Mouse (Mus musculus) spleen, adult 18-20 months (tissue): Measurements from ENCODE around the gene Strap.
"Not testable (repeated sequence)": the region's sequence is repeated elsewhere in the genome, so short reads cannot be mapped to it uniquely, and the experiment has no call there.

Experiments
- DNase-seq, 2 experiments: peaks; one replicate each; pipeline ENCODE4 v3.0.0; 2022; ENCODE audit warnings: mixed read lengths in 2 of 2

The Strap gene

DNA sequence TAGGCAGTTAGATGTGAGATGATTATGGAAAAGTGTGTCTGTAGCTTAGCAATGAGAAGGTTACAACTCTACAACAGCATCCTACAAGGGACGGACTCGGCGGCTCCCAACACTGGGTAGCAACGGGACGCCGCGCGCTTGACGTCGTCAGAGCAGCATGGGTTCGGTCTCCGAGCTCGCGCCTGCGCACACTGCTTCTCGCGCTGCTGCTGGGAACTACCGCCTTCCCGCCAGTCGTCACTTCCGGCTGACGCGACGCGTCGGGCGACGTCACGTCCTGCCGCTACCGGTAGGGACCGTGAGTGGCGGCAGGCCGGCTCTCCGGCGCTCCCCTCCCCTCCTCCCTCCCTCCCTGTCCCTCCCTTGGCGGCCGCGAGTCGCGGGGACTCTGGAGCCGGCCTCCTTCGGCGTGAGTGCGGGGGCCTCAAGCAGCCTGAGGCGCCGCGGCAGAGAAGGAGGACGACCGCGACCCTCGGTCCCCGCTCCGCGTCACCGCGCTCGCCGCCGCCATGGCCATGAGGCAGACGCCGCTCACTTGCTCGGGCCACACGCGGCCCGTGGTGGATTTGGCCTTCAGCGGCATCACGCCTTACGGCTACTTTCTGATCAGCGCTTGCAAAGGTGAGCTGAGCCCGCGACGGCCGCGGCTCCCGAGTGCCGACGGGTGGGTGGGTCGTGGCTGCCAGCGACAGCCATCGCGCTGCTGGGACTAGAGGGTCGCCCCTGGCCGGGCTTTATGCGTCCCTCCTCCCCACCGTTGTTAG lies at the start of gene Strap:
Gene Strap, plus strand, starts transcription at position 233 of the 764 bp plus-strand sequence.
- DNase-seq, result peak; percentile 87 to 90

DNA sequence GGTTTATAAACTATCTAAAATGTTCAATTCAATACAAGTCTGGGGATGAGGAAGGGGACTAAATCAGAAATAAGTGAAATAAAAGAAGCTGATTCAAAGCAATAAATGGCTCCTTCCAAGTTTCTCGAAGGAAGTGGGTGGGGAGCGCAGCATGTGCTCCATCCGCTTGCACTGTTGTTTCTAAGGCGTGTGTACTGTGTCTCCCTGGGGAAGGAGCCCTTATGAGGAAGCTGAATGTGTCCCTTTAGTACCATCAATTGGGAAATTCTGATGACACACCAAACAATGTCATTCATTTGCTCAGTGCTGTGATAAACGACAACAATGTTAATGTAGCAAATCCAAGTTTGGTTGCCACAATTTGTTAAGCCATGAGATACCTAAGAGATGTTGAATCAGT lies 47.2 kb upstream of the Strap start:
- no peak for DNase-seq

DNA sequence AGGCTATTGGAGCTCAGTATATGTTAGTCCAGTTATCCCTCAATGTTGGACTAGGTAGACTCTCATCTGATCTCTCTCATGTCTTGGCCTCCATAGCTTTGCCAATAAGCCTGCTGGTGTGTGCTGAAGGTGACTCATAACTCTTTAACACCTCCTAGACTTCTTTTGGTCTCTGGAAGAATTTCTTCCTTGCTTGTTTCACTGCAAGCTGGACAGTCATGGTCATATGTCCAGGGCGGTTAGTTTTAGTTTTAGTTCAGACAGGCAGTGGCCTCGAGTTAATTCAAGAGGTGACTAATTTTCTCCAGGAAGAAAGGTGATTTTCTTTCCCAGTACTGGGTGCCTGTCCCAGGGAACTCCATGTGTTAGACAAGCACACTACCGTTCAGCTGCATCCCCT lies 46.8 kb upstream of the Strap start:
- no peak for DNase-seq

DNA sequence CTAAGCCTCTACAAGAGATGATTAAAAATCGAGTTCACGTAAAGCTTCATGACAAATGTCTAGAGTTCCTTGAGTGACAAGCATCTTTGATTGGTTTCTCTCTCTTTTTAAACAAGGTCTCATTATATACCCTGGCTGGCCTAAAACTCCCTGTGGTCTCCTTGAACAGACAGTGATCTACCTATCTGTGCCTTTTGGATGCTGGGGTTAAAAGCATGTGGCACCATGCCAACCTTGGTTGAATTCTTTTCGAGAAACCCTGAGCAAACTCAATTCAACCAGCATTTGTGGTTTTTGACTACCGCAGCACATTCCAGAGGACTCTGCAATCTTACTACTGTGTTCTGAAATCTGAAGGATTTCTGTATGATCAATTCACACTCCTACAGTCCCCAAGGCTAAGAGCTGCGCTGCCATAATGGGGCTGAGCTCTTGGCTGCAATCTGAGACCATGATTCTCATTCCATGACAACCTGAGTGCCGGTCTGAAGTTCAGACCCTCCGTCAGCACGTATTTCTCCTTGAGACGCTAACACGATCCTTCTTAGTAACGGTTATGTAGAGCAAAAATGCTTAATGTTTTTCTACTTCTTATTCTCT lies 46.3 kb upstream of the Strap start:
- DNase-seq, result no peak

DNA sequence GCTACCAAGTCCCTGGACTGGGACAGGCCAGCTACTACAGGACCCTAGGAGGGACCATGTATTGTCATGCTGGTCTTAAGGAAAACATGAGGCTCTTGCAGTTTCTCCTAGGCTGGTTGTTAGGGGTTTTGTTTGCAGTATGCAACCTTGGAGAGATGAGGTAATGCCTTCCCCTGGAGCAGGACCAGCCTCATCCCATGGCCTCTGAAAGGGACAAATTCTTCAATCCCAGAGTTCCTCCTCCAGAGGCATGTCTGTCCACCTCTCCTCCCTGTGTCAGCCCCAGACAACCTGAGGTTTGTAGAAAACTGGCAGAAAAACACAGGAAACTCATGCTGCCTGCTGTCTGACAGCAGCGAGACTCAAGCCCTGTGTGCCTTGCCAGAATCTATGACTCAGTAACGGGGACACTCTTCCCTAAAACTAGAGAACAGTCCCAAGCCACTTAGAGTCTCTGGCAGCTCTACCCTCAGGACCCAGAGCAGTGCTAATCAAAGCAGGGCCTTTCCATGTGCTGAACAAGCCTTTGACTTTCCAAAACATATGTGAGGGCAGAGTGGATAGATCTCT lies 44.2 kb upstream of the Strap start:
- DNase-seq, result no peak

DNA sequence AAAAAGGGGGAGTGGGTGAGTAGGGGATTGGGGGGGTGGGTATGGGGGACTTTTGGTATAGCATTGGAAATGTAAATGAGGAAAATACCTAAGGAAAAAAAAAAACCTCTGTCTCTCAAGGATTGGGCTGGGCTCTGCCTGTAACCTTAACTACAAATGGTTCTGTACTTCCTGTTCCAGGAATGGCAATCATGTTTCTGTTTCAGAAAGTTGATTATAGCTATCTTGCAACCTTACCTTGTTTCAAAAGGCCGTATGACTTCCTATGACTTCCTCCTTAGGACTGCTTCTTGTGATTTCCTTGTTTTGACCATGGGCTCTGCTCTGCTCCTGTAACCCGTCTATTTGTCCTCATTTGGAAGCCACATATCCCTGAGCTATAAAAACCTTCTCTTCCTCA lies 40.6 kb upstream of the Strap start:
- DNase-seq, result no peak

DNA sequence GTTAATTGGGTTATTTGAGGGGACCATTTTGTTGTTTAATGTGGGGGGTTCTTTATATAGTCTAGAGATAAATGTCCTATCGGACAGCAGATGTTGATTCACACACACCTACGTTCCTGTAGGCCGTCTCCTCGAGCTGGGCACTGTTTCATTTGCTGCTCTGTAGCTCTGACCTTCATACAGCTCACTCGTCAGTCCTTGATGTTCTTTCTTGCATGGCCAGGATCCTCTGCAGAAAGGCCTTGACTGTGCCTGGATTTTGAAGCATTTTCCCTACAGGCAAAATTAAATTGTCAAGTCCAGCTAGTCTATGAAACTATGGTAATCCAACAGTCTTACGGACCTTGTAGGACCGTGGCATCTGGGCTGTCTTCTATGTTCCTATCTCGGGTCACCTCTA lies 39.8 kb upstream of the Strap start:
- no peak for DNase-seq

DNA sequence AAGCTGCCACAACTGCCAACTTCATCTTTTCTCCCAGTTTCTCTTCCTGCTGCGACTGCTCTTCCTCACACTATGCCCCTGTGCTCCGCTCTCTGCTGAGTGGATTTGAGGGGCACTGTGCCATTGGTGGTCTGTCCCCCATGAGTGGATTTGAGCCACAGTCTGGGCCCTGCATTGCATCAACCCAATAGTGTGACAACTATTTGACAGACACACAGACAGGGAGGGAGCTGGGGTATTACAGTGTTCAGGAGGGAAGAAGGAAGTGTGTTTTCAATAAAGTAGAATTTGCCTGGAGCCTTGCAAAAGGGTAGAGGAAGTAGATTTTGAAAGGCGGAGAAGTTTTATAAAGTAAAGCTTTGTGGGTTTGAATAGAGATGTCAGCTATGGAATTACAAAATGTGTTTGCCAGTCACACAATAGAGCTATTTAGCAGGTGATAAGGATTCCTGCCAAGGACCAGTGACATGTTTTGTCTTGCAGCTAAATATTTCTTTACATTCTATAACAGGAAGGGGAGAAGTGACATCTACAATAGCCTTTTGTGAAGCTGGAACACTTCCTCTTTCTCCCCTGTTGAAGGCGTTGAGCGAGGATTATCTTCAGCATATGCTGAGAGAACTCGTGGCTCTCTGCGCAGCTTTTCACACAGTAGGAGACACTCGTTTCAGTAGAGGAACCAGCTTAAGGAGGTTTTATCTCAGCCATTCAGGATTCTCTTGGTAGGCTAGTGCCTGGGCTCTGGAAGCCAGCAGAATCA lies 38.3 kb upstream of the Strap start:
- DNase-seq, result no peak

DNA sequence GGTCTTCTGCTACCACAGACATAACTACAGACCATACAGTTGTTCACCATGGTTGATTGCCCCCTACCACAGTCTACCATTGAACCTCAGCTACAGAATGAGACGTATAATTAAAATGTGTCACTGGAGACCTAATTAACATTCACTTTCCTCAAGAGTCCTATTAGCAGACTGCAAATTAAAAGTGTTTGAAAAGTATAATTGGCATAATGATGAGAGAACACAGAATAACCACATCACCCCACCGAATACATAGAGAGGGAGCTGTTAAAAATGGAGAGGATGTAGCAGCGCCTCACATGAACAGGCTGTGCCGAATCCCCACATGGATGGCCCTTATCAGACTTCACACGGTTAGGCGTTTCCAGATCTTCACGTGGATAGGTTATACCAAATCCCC lies 35.4 kb upstream of the Strap start:
- DNase-seq, result no peak

DNA sequence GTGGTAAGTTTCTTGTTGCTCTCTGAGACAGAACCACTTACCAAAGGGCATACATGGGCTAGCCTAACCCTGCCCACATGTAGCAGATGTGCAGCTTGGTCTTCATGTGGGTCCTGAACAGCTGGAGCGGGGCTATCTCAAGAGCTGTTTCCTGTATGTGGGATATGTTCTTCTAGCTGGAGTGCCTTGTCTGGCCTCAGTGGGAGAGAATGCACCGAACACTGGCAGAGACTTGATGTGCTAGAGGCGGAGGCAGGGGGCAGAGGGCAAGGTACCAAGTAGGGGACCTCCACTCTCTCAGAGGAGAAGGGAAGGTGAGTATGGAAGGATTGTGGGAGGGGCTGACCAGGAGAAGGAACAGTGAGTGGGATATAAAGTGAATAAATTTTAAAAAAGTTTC lies 32.7 kb upstream of the Strap start:
- DNase-seq, result no peak

DNA sequence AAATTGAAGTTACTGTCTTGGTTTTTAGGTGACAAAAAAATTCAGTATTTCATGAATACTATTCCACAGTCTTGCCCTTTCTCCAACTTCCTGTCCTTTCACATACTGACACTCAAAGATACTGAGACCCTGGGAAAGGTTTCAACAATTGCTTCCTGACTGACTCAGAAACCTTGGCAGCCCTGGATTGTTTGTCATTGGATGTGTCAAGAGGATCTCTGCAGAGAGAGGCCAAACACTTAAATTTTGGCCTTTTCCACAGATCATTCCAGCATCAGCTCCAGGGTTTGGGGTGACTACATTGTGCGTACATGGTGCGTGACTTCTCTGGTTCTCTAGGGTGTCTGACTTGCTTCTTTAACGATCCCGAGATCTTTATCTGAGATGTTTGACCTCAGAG lies 32.0 kb upstream of the Strap start:
- DNase-seq, result no peak

DNA sequence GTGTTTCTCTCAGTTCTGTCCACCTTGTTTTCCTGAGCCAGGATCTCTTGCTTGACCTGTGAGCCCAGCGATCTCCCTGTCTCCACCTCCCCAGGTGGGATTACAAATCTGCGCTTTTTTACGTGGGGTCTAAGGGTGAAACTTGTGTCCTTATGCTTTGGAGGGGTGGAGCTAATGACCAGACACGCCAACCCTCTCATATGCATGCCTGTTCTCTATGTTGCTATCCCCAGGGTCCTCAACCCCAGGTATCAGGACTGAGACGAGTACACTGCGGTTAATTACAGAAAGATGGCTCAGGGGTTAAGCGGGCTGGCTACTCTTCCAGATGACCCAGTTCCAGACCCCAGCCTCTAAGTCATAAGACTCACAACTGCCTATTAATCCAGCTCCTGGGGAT lies 31.4 kb upstream of the Strap start:
- DNase-seq, result no peak

DNA sequence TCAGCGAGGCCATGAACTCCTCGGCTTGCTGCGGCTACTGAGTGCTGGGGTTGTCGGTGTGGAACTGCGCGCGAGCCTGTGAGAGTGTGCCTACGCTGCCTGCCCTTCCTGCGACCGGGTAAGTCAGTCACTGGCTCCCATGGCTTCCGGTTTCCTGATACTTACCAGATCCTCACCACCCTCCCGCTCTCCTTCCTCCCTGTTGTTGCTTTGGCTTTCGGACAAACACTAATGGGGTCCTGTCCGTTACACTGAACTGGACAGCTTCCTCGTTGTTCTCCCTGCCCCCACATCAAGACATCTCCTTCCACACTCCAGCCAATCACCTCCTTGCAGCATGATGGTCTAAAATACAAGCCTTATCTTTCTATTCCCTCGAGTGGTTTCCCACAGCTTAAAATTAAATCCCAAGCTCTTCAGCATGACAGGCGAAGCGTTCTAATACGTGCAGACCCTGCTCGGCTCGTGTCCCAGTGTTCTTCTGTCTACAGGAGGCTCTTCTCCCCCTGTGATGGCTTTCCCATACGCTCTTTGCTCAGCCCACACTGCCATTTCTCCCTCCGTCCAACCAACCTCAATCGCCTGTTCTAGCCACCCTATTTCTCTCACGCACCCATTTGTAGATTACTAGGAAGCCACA lies 30.5 kb upstream of the Strap start:
- no peak for DNase-seq

DNA sequence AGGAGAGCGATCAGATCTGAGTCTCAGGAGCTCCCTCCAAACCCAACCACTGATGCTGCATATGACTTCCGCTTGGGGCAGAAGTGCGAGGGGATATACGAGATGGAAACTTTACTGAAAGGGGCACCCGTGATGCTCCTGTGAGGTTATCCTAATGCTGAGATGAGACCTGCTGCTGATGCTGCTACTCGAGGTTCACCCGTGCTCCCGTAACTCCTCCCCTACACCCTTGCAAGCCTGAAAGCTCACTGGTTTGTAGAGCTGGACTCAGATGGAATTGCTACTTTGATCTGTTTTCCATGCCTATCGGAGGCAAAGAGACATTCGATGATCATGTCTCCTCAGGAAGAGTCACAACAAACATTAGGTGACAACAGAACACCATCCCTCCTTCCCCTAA lies 28.7 kb upstream of the Strap start:
- no peak for DNase-seq

DNA sequence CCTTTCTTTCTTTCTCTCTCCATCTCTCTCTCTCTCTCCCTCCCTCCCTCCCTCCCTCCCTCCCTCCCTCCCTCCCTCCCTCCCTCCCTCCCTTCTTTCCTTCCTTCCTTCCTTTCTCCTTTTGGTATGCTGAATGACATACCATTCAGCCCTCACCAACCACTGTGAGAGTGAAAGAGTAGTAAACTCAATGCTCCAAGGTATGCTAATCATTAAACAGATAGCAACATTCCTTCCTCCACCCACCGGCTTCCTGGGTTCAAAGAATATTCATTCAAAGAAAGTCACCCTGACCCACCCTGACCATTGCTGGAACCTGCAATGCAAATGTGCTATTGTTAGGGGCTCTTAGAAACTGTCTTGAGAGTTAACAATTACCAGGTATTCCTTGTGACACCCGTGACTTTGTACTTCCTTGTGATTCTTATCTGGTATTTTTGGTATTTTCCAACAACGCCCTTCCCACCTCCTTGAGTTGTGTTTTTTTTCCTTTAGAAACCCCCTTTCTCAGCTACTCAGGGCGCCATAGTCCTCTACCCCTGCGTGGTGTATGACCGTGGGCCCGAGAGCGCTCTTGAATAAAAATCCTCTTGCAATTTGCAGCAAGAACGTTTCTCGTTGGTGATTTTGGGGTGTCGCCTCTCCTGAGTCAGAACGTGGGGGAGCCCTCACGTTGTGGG lies 26.0 kb upstream of the Strap start:
- DNase-seq, result not testable (repeated sequence)

DNA sequence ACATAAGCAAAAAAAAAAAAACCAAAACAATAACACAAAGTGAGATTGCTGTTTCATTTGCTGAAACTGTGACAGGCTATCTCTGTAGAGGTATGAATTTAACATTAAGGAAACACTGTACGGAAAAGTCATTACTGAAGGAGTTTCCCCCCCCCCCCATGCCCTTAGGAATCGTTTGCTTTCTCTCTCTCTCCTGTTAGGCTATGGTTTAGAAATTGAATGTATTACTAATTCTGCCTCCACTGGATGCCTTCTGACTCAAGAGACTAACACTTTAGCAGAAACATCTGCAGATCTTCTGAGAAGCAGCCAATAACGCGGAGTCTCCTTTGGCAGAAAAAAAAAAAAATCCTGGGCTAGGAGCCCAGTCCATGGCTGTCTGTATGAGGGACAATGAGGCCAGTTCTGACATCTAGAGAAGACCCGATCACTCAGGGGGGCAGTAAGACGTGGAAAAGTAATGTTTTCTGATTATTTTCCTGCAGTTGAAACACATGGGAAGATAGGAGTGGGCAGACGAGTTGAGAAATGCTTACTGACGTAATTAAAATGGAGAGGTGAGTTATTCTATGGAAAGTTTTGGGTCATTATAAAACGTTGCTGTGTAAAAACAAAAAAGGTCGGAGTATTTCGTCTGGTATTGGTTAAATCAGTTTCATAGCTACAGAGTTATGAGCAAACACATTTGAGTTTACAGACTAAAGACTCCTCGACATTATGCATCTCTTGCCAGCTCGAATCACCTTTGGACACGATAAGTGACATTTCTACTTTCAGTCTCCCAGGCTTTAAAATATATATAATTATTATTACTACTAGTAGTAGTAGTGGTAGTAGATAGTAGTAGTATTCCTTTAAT lies 24.5 kb upstream of the Strap start:
- no peak for DNase-seq

DNA sequence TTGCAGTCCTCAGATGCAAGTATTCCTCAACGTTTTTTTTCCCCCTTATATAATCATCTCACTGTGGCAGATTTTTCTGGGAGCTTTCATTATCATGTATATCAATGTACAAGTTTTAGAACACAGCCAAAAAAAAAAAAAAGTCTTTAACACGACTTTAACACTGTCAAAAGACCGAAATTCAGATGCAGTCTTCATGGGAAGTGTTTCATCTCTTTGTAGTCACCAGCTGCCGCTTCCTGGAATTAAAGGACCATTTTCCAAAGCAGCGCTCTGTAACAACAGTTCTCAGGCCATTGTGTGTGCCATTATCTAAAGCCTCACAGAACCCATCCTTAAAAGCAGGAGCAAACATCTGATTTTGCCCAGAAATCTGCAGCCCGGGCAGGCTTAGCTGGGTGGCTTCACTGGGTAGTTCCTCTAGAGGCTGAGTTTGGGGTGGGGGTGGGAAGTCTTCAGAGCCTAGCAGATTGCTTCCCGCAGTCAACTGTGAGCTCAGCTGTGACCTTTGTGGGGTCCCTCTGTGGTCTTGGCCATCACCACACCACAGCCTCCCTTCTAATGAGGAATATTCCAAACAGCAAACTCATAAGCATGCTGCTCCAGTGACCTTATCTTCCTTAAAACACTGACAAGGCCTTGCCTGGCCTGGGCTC lies 22.1 kb upstream of the Strap start:
- no peak for DNase-seq

DNA sequence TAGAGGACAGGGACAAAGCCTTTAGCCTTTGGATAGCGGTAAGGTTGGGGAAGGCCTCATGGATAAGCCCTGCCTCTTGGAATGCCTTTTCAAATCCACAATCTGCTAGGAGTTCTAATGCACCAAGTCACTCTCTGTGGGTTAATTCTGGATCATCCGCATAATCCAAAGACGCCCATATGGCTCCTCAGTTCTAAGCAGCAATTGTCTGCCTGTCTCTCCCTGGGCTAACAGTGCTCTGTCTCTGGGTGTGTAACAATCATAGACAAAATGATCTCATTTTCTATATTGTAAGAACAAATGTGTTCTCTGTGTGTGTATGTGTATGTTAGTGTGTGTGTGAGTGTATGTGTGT lies 21.6 kb upstream of the Strap start:
- no peak for DNase-seq

DNA sequence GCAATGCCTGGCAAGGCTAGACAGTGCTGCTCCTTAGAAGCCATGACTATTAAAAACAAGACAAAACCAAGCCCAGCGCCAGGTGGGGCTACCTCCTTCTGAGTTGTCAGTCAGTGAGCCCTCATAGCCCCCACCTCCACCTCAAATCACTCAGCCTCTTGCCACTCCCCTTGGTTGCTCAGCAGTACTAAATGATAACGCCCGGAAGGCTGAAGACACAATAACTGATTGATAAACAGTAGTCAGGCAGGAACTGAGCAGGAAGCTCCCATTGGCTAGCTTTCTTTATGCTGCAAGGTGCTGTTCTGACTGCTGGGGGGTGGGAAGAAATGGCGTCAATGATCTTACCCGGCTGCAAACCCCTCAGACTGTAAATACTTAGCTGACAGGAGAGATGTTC lies 18.1 kb upstream of the Strap start:
- DNase-seq, result no peak

DNA sequence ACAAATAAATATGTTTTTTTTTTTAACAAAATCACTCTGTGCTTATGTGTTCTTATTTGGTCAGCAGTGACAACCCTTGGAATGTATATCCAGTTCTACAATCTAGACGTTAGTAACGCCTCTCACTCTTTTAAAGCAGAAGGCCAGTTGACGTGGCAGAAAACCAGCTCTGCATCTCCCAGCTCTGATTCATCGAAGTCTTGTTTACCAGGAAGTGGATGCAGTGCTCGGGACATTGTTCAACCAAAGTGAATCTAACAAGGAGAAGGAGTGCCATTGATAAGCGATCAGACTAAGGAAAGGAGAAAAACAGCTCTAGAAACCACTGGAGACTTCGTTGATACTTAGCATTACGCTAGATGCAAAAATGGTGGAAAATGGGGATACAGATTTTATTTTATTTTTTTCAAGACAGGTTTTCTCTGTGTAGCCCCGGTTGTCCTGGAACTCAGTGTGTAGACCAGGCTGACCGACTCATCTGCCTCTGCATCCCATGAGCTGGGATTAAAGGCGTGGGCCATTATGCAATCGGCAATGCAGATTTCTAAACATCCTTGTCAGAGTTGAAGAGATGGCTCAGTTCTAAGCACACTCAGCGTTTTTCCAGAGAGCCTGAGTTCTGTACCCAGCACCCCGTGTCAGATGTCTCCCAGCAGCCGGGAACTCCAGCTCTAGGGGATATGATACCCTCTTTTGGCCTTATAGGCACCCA lies 12.5 kb upstream of the Strap start:
- no peak for DNase-seq

DNA sequence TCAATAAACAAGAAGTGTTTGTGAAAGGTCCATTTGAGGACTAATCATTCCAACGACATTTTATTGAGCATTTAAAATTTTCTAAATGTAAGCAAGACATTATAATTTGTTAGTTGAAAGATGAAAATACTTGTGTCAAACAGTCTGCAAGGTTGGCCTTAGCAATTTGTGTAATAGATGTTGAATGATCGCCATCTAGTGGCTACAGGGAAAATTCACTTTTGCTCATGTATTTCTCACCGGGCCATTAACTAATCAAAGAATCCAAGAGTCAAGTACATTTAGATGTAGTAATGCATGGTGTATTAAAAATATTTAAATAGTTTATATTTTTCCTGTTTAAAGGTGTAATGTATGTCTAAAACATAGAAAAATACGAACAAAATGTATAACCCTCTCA lies 11.0 kb upstream of the Strap start:
- no peak for DNase-seq
